Mouse (Mus musculus) CD4-positive, CD25-positive, alpha-beta regulatory T cell, adult 2 months (primary cell): Measurements from ENCODE around the gene Lamc1.
"Not testable (repeated sequence)": the region's sequence is repeated elsewhere in the genome, so short reads cannot be mapped to it uniquely, and the experiment has no call there.

Source experiments
- DNase-seq: peaks from one replicate; pipeline ENCODE4 v3.0.0-alpha.2; 2012; ENCODE audit warnings: low read depth, low spot score

Gene Lamc1

DNA sequence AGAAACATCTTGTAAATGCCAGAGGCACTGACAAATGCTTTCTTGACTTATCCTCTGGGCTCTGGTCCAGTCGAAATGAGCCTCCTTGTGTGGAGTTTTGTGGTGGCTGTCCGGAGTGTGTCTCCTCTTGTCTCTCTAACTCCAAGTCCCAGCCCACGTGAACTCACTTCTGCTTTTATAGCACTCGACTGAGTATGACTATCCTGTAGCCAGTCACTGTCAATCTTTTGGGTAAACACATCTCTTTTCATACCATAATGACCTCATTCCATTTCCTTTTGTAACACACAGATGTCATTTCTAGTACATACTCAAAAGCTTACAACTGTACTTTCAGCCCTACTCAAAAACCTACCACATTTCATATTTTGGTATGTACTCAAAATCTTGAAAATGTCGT, 33.1 kb downstream of the Lamc1 start:
- DNase-seq = peak; percentile 38

DNA sequence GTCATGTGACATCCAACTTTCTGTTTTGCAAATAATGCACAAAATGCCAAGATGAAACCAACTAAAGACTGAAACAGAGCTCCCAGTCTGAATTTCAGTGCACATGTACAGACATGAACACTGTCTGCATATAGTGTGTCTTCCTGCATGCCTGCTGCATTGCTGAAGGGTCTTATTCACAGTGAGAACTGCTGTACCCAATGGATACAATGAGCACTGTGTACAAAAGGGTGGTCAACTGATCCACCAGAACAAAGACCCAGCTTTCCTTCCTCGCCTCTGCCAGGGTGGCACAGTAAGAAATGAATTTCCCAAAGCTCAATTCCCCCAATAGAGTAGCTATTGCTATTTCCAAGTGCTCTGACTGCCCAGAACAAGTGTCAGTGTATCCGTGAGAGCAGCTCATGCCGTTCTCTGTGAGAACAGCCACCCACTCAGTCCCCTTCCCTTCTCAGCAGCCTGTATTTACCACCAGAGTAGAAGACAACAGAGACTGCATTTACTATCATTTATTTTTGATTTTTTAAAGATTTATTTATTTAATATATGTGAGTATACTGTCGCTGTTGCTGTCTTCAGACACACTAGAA, 34.7 kb downstream of the Lamc1 start:
- DNase-seq = not testable (repeated sequence)

DNA sequence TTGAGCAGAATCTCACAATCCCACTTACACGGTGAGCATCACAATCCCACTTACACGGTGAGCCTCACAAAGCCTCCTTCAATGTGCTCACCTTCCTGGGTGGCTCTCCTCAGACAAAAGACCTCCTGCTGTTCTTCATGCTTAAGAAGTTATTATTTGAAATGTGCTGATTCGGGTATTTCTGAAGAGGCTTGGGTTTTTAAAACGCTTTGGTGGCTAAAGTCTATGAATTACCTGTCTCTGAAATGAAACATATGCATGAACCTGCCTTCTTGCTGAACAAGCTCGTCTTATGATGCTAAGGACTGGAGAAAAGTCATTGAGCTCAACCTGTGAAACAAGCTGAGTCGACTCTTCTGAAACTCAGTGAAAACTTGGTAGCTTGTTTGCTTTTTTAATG, 36.6 kb downstream of the Lamc1 start:
- DNase-seq = no peak

DNA sequence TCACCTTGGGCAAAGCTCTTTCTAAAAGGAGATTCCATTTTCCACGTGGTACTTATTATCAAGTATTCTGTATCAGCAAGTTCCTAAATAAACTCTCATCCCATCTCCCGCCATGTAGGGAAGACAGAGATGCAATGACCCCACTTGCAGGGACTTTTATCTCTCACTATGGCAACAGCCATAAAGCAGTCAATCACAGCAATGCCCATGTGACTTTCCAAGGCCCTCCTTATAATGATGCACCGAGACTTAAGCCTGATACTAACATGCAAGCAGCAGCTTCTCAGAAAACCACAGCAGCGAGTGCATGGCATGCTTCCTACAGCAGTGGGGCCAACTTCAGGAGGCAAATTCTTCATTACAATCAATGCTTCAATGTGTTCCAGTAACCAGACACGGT, 39.7 kb downstream of the Lamc1 start:
- no peak for DNase-seq

DNA sequence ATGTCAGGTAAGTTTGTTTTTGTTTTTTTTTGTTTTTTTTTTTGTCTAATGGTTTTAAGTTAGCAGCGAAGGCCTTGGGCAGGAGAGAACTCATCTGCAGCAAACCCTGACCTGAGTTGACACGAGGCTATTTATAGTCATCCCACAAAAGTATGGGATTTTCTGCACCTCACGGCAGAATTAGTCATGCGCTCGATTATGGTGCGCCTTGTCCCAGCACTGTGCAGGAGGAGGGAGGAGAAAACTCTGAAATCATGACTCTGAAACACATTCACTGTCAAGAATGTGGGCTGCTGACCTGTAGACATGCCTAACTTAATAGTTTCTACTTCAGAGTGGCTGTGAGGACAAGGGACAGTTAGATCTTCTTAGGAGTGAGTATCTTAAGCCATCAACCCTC, 40.4 kb downstream of the Lamc1 start:
- no peak for DNase-seq

DNA sequence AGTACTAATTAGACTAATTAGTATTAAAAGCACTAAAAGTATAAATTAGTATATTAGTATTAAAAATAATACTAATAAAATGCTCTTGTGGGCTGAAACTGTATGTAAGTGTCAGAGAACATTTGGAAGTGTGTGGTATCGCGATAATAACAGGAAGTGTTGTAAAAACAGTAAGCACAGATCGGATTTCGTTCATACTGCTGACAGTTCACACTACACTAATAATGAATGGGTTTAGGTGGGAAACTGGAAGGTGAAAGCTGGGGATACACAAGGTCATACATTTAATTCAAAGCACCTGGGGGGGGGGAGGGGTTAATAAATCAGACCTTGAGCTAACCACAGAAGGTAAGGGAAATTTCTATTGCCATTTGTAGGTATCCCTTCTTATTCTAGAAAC, 41.2 kb downstream of the Lamc1 start:
- no peak for DNase-seq

DNA sequence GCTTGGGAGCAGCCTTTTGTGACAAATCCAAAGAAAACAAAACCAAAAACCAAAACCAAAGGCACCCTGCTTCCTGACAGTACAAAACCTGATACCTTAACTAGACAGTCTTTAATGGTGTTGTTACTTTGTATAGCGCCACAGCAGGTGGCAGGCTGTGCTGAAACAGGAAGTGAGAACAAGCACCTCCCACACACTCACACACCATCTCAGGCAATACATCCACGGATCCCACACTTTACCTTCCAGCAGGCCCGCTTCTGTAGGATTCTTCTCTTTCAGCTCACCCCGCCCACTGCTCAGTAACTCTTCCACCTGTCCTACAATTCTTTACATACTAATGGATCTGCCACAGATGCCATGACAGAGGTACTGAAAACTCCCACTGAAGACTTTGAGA, 44.6 kb downstream of the Lamc1 start:
- DNase-seq = peak; percentile 63

DNA sequence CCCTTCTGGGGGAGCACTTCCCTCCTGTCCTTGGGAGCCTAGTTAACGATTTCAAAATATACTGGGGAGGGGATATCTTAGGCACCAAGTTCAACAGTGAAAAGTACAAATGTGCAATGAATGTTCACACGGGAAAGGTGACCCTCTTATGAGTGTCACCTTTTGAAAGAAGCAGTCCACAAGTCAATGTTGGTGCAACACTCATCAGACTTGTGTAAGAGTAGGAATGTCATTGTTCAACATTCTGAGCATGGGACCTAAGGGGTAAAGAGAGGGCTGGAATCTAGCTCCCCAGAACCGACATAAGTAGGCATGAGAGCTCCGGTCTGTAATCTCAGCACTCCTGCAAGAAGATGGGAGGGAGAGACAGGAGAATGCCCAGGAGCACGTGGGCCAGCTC, 45.1 kb downstream of the Lamc1 start:
- no peak for DNase-seq

DNA sequence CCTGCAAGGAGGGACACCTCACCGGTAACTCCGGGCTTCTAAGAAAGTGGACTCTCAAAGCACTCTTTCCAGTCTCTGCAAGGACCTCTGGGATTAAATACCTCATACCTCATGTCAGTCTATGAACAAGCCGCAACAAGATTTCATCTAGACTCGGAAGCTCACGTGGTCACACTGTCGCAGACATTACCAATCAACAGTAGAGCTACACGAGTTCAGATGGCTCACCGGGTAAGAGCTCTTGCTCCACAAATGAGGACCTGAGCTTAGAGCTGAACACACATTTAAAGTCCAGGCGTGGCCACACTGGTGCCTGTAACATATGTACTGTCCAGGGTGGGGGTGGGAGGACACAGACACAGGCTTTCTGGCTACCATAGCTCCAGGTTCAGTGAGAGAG, 46.4 kb downstream of the Lamc1 start:
- no peak for DNase-seq

DNA sequence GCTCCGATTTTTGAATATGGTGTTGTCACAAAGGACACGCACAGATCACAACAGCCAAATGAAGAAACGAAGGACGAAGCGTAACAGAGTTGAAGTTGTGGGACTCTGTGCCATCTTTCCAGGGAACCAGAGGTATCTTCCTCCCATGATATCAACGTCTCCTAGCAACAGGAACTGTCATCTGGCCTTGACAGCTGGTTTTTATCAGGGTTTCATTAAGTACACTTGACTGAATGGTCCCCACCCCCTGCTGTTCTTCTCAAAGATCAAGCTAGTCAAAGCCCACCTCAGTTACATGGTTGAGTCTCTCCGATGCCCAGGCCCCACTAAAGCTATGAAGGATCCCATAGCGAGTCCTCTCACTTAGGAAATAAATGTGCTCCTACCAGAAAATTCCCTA, 47.4 kb downstream of the Lamc1 start:
- DNase-seq = no peak

DNA sequence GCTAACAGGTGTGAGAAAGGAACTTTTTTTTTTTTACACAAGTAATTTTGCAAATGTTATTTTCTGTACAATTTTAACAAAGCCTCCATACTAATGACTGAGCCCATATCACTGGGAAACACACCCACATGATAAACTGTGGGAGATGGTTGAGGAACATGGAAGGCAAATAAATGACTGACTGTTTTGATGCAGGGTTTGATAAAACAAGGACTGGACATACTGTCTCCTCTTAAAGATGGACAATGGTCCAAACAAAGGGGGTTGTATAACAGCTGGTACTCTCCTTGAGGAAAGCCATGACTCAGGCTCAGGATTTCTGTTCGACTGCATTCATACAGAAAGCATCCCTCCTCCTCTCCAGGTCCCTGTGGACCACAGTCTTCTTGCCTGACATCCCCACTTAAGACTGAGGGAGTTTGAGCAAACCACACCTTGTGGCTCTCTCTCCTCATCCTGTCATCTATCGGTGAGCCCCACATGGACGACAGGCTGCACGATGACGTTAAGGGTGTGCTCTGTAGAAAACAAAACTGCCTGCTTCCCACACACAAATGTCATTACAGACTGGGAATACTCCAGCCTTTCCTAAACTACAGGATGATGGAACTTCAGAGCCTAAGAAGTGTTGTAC, 50.1 kb downstream of the Lamc1 start:
- DNase-seq = no peak

DNA sequence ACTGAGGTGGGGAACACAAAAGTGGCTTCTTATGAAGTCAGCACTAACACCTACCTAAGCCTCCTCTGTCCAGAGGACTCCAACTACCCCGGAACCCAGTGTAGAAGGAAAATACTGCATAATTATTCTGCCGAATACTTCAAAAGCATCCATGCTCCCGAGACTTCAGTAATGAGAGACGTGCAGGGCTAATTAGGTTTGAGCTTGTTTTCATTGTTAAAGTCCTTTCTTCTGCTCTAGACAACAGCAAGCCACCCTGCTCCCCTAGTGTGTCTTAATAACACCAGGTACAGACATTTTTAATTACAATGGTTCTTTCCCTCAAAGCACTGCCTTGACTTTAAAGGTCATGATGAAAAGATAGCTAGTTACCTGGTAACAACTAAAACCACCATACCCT, 51.1 kb downstream of the Lamc1 start:
- no peak for DNase-seq

DNA sequence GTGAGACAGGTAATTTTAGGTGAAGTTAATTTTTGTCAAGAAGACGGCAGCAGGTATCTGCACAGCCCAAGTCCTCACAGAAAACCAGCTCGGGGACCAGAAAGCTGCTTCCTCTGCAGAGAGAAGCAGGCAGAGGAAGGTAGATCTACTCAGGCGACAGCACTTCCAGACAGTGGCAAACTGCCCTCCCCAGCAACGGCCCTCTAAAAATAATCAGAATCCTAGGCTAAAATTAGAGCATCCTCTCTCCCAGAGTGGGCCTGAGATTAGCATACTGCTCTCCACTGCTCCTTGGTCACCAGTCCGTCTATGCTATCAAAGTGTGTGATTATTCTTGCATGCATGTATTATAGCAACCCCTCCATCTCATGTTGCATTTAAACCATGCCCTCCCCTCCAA, 52.2 kb downstream of the Lamc1 start:
- no peak for DNase-seq

DNA sequence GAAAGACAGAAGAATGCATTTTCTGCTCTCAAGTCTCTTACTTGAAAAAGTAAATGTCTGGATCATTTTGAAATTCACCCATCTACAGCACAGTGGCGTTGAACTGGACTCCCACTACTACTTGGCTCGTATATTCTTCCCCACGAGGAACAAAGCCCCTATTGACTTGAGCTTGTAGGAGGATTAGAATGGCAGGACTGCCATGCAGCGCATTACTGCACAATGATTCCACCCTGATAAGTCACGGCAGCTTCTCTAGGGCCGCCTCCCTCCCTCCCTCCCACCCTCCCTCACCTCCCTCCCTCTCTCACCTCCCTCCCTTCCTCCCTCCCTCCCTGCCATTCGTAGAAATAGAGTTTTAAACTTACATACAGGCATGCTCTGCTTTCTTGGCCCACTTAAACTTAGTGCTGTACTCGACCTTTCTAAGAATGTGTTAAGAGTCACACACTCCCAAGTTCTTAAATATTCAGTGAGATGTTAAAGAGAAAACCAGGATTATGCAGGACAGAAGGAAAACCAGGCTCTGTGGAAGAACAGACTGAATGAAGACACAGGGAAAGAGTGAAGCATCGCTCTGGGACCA, 54.5 kb downstream of the Lamc1 start:
- peak; percentile 12 for DNase-seq

DNA sequence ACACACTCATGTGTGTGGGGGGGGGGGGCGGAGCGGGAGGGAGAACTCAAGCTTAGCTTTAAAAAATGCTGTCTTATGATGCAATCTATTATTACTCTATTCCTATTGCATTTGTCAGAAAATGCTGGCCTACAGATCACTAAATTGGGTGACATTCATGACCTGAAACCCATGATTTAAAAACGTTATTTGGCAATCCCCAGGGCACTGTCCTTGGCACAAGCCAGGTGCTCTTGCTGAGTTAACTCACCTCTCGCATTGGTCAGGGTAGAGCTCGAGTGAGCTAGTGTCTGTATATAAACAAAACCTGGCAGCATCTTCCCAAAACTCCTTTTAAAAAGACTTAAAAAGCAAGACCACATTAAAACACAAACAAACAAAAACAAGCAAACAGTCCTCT, 57.1 kb downstream of the Lamc1 start:
- no peak for DNase-seq

DNA sequence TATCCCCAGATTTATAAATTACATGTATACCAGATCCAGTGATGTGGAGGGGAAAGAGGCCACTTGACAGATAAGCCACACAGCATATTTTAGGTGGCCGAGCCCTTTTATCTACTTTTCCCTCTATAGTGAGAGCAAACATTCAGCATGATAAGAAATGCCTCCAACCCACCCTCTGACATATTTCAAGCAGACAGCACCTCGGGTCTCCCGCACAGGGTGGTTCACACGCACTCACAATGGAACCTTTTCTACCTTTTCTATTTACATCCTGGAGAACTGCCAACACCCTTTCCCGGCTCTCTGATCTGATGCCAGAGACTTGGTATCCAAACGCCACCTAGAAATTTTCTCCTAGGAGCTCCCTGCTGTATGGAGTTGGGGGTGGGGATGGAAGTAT, 58.0 kb downstream of the Lamc1 start:
- DNase-seq = no peak

DNA sequence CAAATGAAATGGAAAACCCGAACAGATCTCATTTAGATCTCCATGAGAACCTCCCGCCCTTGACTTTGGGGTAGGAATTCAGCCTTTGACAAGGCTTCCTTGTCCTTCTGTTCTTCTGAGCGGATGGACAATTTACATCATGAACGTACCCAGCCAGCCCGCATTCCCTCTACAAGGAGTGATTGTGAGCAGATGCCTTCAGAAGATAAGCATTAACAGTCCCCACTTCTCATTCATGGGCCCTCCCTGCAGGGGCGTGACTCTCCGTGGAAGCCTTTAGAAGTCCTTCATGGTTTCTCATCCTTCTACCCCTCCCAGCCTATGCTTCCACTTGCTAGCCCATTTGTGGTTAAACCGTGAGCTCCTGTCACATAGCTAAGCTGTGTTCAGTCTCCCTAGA, 58.9 kb downstream of the Lamc1 start:
- DNase-seq = no peak

DNA sequence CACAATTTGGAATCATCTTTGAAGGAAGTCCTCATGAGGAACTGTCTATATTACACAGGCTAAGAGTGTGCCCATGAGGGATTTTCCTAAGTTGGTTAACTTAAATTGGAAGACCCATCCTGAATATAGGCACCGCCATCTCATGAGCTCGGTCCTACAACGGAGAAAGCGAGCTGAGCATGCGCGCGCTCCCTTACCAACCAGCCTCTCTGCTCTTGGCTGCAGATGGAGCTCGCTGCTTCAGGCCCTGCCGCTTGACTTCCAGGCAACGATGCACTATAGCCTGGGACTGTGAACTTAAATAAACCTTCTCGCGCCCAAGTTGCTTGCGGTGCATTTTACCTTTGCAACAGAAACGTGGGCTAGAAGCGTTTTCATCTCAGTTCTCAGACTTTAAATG, 61.8 kb downstream of the Lamc1 start:
- DNase-seq = no peak

DNA sequence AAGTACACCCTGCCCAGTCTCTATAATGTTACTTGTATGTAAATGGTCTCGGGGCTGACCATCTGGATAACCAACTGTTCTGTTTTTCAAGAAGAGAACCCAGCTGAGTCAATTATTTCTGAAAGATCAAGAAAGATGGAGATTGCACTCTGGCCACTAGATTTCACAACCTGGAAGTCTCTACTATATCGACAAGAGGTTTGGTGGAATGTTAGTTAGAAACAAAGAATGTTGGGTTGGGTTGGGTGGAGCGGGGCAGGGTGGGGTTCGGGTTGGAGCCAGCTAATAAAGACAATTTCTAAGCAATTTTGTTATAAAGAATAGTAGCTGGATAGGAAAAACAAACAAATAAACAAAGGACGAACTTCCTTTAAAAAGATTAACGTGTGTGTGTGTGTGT, 62.9 kb downstream of the Lamc1 start:
- DNase-seq = no peak

DNA sequence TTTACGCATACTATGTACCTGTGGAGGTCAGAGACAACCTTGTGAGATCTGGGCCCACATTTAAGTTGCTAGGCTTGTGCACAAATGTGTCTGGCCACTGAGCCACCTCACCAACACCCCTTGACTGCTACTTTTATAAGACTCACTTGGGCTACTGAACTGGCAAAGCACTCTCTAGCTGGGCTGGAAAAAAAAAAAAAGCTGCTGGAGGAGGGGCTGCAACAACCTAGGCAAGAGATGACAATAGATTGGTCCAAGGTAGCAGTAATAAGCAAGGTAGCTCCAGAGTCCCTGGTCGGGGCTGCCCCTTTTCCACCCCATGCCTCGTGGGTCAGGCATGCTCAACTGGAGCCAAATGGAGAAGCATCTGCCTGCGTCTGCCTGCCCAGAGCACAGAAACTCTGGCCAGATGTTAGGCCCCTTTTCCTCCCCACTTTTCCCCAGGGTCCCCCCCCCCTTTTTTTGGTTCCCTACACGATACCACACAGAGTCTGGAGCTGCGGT, 63.7 kb downstream of the Lamc1 start:
- DNase-seq = no peak

DNA sequence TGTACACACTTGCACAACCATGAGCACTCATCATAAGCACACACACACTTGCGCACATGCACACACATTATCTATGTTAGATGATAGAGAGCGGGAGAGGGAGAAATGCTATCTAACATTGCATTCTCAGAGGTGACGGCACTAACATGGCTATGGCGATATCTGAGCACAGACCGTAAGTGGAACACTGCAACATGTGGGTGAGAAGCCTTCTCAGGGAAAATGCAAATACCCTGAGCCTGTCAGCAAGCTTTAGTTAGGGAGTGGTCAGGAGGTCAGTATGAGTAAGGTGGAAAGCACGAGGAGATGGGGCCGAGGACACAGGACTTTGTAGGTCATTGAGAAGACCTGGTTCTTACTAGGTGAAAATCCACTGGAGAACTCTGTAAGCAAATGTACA, 64.3 kb downstream of the Lamc1 start:
- no peak for DNase-seq

DNA sequence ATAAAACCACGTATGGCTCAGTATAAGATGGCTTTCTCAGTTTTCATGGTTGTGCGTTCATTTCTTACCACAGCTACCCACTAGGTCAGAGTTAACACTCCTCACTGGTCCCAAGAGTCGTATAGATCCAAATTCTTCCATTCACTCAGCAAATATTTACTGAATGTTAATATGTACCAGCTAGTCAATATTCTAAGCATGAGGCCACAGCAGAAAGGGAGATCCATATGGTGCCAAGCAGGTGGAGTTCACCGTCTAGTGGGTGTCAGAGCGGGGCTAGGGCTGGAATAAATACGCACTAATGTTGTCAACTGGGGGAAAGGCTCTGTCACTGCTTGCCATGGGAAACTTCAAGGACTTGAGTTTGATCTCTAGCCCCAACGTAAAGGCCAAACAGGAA, 64.9 kb downstream of the Lamc1 start:
- no peak for DNase-seq

DNA sequence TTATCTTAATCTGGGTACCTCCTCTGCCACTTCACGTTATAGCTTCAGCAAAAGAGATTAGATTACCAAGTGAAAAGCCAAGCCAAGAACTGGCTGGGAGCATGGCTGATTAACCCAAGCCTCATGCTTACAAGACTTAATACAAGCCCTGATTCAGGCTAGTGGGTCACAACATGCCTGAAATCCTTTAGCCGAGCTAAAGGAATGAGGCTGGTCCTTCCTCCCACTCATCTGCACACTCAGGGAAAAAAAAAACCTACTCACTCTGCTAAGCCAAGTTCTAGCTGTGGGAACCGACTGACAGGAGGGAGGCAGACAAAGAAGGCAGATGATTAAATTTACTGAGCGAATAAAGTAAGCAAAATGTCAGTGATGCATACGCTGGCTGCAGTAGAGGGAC, 65.7 kb downstream of the Lamc1 start:
- no peak for DNase-seq

DNA sequence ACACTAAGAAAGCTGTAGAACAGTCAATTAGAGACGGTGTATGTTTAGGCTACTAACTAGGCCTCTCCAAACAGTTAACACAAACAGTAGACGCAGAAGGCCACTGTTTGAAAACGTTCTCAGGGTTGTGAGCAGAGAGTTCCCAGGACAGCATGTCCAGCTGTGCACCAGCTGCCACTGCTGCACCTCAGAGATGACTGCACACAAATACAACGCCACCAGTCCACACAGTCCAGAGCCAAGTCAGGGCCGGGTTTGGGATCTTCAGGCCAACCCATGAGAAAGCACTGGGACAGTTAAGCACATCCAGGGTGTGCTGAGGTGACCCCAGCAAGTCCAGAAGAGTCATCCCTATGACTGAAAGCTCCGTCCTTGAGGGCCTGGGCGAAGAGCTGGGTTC, 67.0 kb downstream of the Lamc1 start:
- DNase-seq = no peak
